Mouse (Mus musculus): ENCODE data around the gene Olfr1136.

Gene Olfr1136

GRCm38 (mm10) chr2:87693847-87694246 lies at the start of gene Olfr1136:
TSS of gene Olfr1136 (minus strand) at chr2:87693947.
- no peak for DNase-seq (ENCODE audit: low spot score in 2 of 2)

GRCm38 (mm10) chr2:87743452-87743851 lies 49.7 kb upstream of the Olfr1136 start, which contains the start of gene Olfr1140:
TSS of gene Olfr1140 (plus strand) at chr2:87743752.
- no peak for DNase-seq (ENCODE audit: low spot score in 2 of 2)

- DNase-seq (ENCODE audit: low spot score in 2 of 2) = no peak
Observed at GRCm38 (mm10) chr2:87739878-87740277, 46.1 kb upstream of the Olfr1136 start, which contains the start of gene Olfr1138. TSS of gene Olfr1138 (minus strand) at chr2:87739978.

GRCm38 (mm10) chr2:87713079-87713478 lies 19.3 kb upstream of the Olfr1136 start, which contains the start of gene Olfr1137:
TSS of gene Olfr1137 (minus strand) at chr2:87713179.
- no peak for DNase-seq (ENCODE audit: low spot score in 2 of 2)

GRCm38 (mm10) chr2:87673564-87673963 lies 20.2 kb downstream of the Olfr1136 start, which contains the start of gene Olfr1135:
TSS of gene Olfr1135 (minus strand) at chr2:87673664.
- DNase-seq (ENCODE audit: low spot score in 2 of 2) = no peak

- DNase-seq (ENCODE audit: low spot score in 2 of 2) = no peak
Observed at GRCm38 (mm10) chr2:87658360-87658759, 35.4 kb downstream of the Olfr1136 start, which contains the start of gene Olfr1134. TSS of gene Olfr1134 (minus strand) at chr2:87658460.

GRCm38 (mm10) chr2:87647274-87647673 lies 46.5 kb downstream of the Olfr1136 start, which contains the start of gene Olfr1133:
TSS of gene Olfr1133 (minus strand) at chr2:87647374.
- no peak for DNase-seq (ENCODE audit: low spot score in 2 of 2)

Data from urinary bladder, postnatal 36 days (tissue).